Mouse (Mus musculus) hindbrain, postnatal 0 days (tissue): ENCODE data around the gene Tpsg1. TPM values are rescaled to one million over a fixed set of nuclear protein-coding genes. Genes with fewer than 3 reads are reported as not detected.

ENCODE experiments used
- ATAC-seq: fragments of 200-750 bp; cut with Nextera tagmentation; 2 replicates; pipeline ENCODE4 v1.8.0; 2017; ENCODE audit warnings: mild to moderate bottlenecking, moderate TSS enrichment, moderate library complexity
- DNase-seq: peaks from one replicate; pipeline ENCODE4 v3.0.0-alpha.2; 2015; ENCODE audit warnings: low spot score
- H3K27ac ChIP-seq: fragments of 300-500 bp; sonication (generic); 2 replicates; pipeline ENCODE4 v1.5.1; 2014; ENCODE audit warnings: mild to moderate bottlenecking
- H3K27me3 ChIP-seq: fragments of 300-500 bp; sonication (generic); 2 replicates; pipeline ENCODE4 v1.6.1; 2014; ENCODE audit warnings: low read length, mixed read lengths; ENCODE audit not compliant: insufficient read depth
- H3K36me3 ChIP-seq: fragments of 300-500 bp; sonication (generic); 2 replicates; pipeline ENCODE4 v1.6.1; 2014; ENCODE audit warnings: low read length, mixed read lengths; ENCODE audit not compliant: insufficient read depth
- H3K4me1 ChIP-seq: fragments of 300-500 bp; sonication (generic); 2 replicates; pipeline ENCODE4 v1.6.1; 2014; ENCODE audit warnings: antibody characterized with exemption, low read length, mixed read lengths; ENCODE audit not compliant: insufficient read depth
- H3K4me2 ChIP-seq: fragments of 300-500 bp; sonication (generic); 2 replicates; pipeline ENCODE4 v1.6.1; 2014; ENCODE audit warnings: low read depth, mild to moderate bottlenecking, low read length, moderate library complexity, mixed read lengths
- H3K4me3 ChIP-seq: fragments of 300-500 bp; sonication (generic); 2 replicates; pipeline ENCODE4 v1.5.1; 2014; ENCODE audit warnings: low read length
- H3K9ac ChIP-seq: fragments of 300-500 bp; sonication (generic); replicated peaks from 2 replicates; pipeline ENCODE4 v1.6.1; 2014; ENCODE audit warnings: mild to moderate bottlenecking, low read length, moderate library complexity, mixed read lengths
- H3K9me3 ChIP-seq: fragments of 300-500 bp; sonication (generic); 2 replicates; pipeline ENCODE4 v1.6.1; 2016; ENCODE audit warnings: low read length, mixed read lengths
- CTCF ChIP-seq: IDR thresholded peaks from 2 replicates; pipeline ENCODE4 v1.5.1; 2016; ENCODE audit warnings: antibody characterized with exemption, control low read depth, low read depth
- WGBS: fragments of 180-500 bp; shearing (Covaris S2); extraction: QIAGEN DNeasy Blood & Tissue Kit; methylation state at CpG from one replicate; pipeline ENCODE4 v1.1.7; 2014; 5-methylcytosine and 5-hydroxymethylcytosine counted together
- polyA plus RNA-seq: library from polyadenylated mRNA; unstranded; fragments of >200 nt; fragmentation: Nextera tagmentation; extraction: Ambion mirVana; gene quantifications from 2 replicates; pipeline ENCODE4 v1.2.1, GENCODE M21; 2015
- total RNA-seq: library from RNA; depleted of rRNA; stranded (reverse); fragments of >200 nt; gene quantifications from 2 replicates; pipeline ENCODE4 v1.2.3, GENCODE M21; 2014; rRNA removed

Tpsg1 gene
- total and polyA plus RNA-seq, 2 experiments from 2014 or later = 0.21 to 0.65 TPM

DNA sequence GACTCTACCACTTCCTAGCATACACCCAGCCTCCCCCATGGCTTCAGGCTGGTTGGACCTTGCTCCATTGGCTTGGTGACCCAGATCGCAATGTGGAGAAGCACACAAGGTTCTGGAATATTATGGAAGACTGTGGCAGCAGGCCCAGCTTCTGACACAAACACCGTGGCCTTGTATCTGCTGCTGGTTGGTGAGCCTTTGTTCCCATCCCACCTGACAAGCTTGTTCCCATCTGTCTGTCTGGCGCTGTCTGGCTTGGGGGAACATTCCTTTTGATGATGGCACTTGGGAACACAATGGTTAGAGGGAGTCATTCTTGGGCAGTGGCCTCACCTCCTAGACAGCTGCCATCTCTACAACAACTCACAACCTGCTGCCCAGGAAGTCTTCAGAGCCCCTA, 51.9 kb downstream of the Tpsg1 start:
- DNase-seq (no peak), ATAC-seq (no peak)
- H3K27me3 ChIP-seq = no peaks in the 10 kb centered on the region
- H3K4me1 ChIP-seq = peaks cover 21% of the 10 kb centered on the region
- H3K9me3 ChIP-seq = no peaks in the 10 kb centered on the region
- H3K27ac ChIP-seq = no peak overlapping the region
- WGBS = 76% methylated on average over 3 of the region's 3 CpGs
- no peaks in the 10 kb centered on the region for H3K36me3 ChIP-seq
- no peak overlapping the region for H3K4me3 ChIP-seq
- no peak overlapping the region for H3K4me2 ChIP-seq
- no peak for TF ChIP-seq CTCF
- no peak overlapping the region for H3K9ac ChIP-seq

Other genes starting within 250 kb of the Tpsg1 start
- gene Ptx4, start 248.5 kb upstream of the Tpsg1 start, total RNA-seq = 0.63 TPM in 1 of 2 replicates, not detected in the other
- gene Ptx4, start 248.5 kb upstream of the Tpsg1 start, polyA plus RNA-seq = 0.21 and 0.26 TPM in 2 replicates
- 34.9 and 40.6 TPM in 2 replicates for gene Clcn7, start 235.9 kb upstream of the Tpsg1 start, total RNA-seq
- gene Clcn7, start 235.9 kb upstream of the Tpsg1 start, polyA plus RNA-seq = 22.9 and 23.3 TPM in 2 replicates
- gene Ccdc154, start 206.8 kb upstream of the Tpsg1 start, total RNA-seq = not detected in 2 replicates
- not detected in 2 replicates for gene Ccdc154, start 206.8 kb upstream of the Tpsg1 start, polyA plus RNA-seq
- not detected in 2 replicates for gene Gm38655, start 193.8 kb upstream of the Tpsg1 start, total RNA-seq
- not detected in 2 replicates for gene Gm38655, start 193.8 kb upstream of the Tpsg1 start, polyA plus RNA-seq
- gene BC003965, start 184.7 kb upstream of the Tpsg1 start, total RNA-seq = 15.7 and 19.9 TPM in 2 replicates
- gene BC003965, start 184.7 kb upstream of the Tpsg1 start, polyA plus RNA-seq = 27.4 and 29.9 TPM in 2 replicates
- 39.6 and 43.3 TPM in 2 replicates for gene Unkl, start 180.9 kb upstream of the Tpsg1 start, total RNA-seq
- gene Unkl, start 180.9 kb upstream of the Tpsg1 start, polyA plus RNA-seq = 14.1 and 15.1 TPM in 2 replicates
- 87.5 and 89.2 TPM in 2 replicates for gene Gnptg, start 129.1 kb upstream of the Tpsg1 start, total RNA-seq
- gene Gnptg, start 129.1 kb upstream of the Tpsg1 start, polyA plus RNA-seq = 128 and 129 TPM in 2 replicates
- gene Tsr3, start 129.1 kb upstream of the Tpsg1 start, total RNA-seq = 42.6 and 43.5 TPM in 2 replicates
- gene Tsr3, start 129.1 kb upstream of the Tpsg1 start, polyA plus RNA-seq = 65.3 and 70.7 TPM in 2 replicates
- gene Baiap3, start 112.9 kb upstream of the Tpsg1 start, total RNA-seq = 64.0 and 79.3 TPM in 2 replicates
- gene Baiap3, start 112.9 kb upstream of the Tpsg1 start, polyA plus RNA-seq = 27.3 and 27.8 TPM in 2 replicates
- gene Ube2i, start 94.7 kb upstream of the Tpsg1 start, total RNA-seq = 340 and 377 TPM in 2 replicates
- gene Ube2i, start 94.7 kb upstream of the Tpsg1 start, polyA plus RNA-seq = 372 and 390 TPM in 2 replicates
- gene Prss34, start 70.9 kb upstream of the Tpsg1 start, total RNA-seq = not detected in 2 replicates
- not detected in 2 replicates for gene Prss34, start 70.9 kb upstream of the Tpsg1 start, polyA plus RNA-seq
- gene Prss28, start 60.6 kb upstream of the Tpsg1 start, total RNA-seq = not detected in 2 replicates
- gene Prss28, start 60.6 kb upstream of the Tpsg1 start, polyA plus RNA-seq = not detected in 2 replicates
- gene Prss29, start 50.6 kb upstream of the Tpsg1 start, total RNA-seq = not detected in 2 replicates
- not detected in 2 replicates for gene Prss29, start 50.6 kb upstream of the Tpsg1 start, polyA plus RNA-seq
- not detected in 2 replicates for gene Tpsab1, start 23.7 kb upstream of the Tpsg1 start, total RNA-seq
- not detected in 2 replicates for gene Tpsab1, start 23.7 kb upstream of the Tpsg1 start, polyA plus RNA-seq
- 0.21 TPM in 1 of 2 replicates, not detected in the other for gene Tpsb2, start 3.0 kb upstream of the Tpsg1 start, total RNA-seq
- gene Tpsb2, start 3.0 kb upstream of the Tpsg1 start, polyA plus RNA-seq = 0.72 and 1.8 TPM in 2 replicates
- 82.1 and 111 TPM in 2 replicates for gene Cacna1h, start 64.5 kb downstream of the Tpsg1 start, total RNA-seq
- gene Cacna1h, start 64.5 kb downstream of the Tpsg1 start, polyA plus RNA-seq = 4.8 and 5.7 TPM in 2 replicates
- 5.7 and 7.4 TPM in 2 replicates for gene Tekt4, start 85.3 kb downstream of the Tpsg1 start, total RNA-seq
- gene Tekt4, start 85.3 kb downstream of the Tpsg1 start, polyA plus RNA-seq = 2.3 and 3.2 TPM in 2 replicates
- gene Sstr5, start 128.0 kb downstream of the Tpsg1 start, total RNA-seq = 2.3 and 2.5 TPM in 2 replicates
- 0.84 and 1.2 TPM in 2 replicates for gene Sstr5, start 128.0 kb downstream of the Tpsg1 start, polyA plus RNA-seq
- gene Sox8, start 201.4 kb downstream of the Tpsg1 start, total RNA-seq = 52.1 and 54.5 TPM in 2 replicates
- gene Sox8, start 201.4 kb downstream of the Tpsg1 start, polyA plus RNA-seq = 28.9 and 31.5 TPM in 2 replicates
- 38.1 and 45.1 TPM in 2 replicates for gene Lmf1, start 209.8 kb downstream of the Tpsg1 start, total RNA-seq
- gene Lmf1, start 209.8 kb downstream of the Tpsg1 start, polyA plus RNA-seq = 21.4 and 22.4 TPM in 2 replicates